24 mouse cellular contexts compared by ENCODE assay signal in the genomic region with DNA sequence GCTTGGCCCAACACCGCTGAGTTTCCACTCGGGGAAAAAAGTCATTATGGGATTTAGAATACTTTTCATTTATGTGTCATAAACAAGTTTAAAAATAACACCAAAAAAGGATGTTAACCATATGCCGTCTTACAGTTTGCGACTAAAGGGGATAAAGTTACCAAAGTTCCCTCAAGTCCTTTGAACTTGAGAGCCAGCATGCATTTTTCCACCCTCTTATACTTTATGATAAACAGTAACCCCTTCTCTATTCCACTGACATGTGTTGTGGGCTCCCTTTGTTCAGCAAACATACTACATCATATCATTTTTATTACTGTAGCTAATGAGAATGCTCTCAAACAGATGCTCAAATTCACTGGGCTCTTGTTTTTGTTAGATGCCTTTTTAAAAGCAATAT.
"Had no signal": no experiment of that assay in that cellular context is flagged by ENCODE, and none has a peak within 500 bp of the region (broad histone marks: within the 10 kb centered on the region; RNA-seq: fewer than 3 reads in every experiment).

No protein-coding gene starts in this region.

- H3K36me3 ChIP-seq: heart, embryonic 10.5 days; heart, embryonic 12.5 days; hindbrain, embryonic 10.5 days; hindbrain, embryonic 12.5 days; intestine, embryonic 15.5 days had no signal

- H3K4me1 ChIP-seq: heart, embryonic 10.5 days; heart, embryonic 12.5 days; hindbrain, embryonic 10.5 days; hindbrain, embryonic 12.5 days; intestine, embryonic 15.5 days had no signal

- H3K27me3 ChIP-seq: heart, embryonic 12.5 days; hindbrain, embryonic 12.5 days; intestine, embryonic 15.5 days had no signal

- ATAC-seq: hindbrain, embryonic 16.5 days; inflammation-experienced regulatory T-cells, adult 6 months; intestine, embryonic 15.5 days; intestine, postnatal 0 days had no signal

- H3K9me3 ChIP-seq: heart, embryonic 10.5 days; heart, embryonic 12.5 days; hindbrain, embryonic 10.5 days; hindbrain, embryonic 12.5 days; intestine, embryonic 15.5 days had no signal

- DNase-seq: gastrocnemius, adult 2 months; gastrocnemius, postnatal 10 days; gastrocnemius, postnatal 25 days; heart, adult 18-20 months; heart, postnatal 10 days; heart, postnatal 4 days; kidney, adult 18-20 months; kidney, adult 8-10 months; kidney, postnatal 10 days; kidney, postnatal 25 days; kidney, postnatal 4 days; liver had no signal

- H3K4me2 ChIP-seq: heart, embryonic 12.5 days; hindbrain, embryonic 12.5 days; hindbrain, embryonic 14.5 days; intestine, embryonic 15.5 days; liver, embryonic 11.5 days had no signal

- H3K9ac ChIP-seq: heart, embryonic 12.5 days; hindbrain, embryonic 12.5 days; hindbrain, embryonic 14.5 days; intestine, embryonic 15.5 days had no signal

- H3K4me3 ChIP-seq: gastrocnemius, adult 2 months; heart, embryonic 10.5 days; heart, embryonic 12.5 days; hindbrain, embryonic 10.5 days; hindbrain, embryonic 12.5 days; intestine, embryonic 15.5 days; layer of hippocampus, adult 2 months; left cerebral cortex, adult 2 months had no signal

- H3K27ac ChIP-seq: gastrocnemius, adult 2 months; heart, embryonic 10.5 days; hindbrain, embryonic 10.5 days; hindbrain, embryonic 12.5 days; hindbrain, embryonic 14.5 days; intestine, embryonic 15.5 days; layer of hippocampus, adult 2 months; left cerebral cortex, adult 2 months had no signal
